Mouse (Mus musculus) ES-E14 (cell line): ENCODE measurements around the gene Cdc26. TPM values are rescaled to one million over a fixed set of nuclear protein-coding genes. Genes with fewer than 3 reads are reported as not detected.

Experiments
- DNase-seq: peaks from one replicate; pipeline ENCODE4 v3.0.0-alpha.2; 2013; ENCODE audit warnings: low read depth, low spot score
- H3K27ac ChIP-seq: 2 replicates; pipeline ENCODE4 v1.5.1; 2012; ENCODE audit warnings: low read depth, mild to moderate bottlenecking, low read length, moderate library complexity, mixed read lengths; ENCODE audit not compliant: poor library complexity, insufficient read depth, severe bottlenecking
- H3K36me3 ChIP-seq: 2 replicates; pipeline ENCODE4 v1.6.1; 2012; ENCODE audit warnings: mild to moderate bottlenecking, low read length, moderate library complexity, mixed read lengths; ENCODE audit not compliant: control insufficient read depth, poor library complexity, insufficient read depth, severe bottlenecking
- H3K4me1 ChIP-seq, 2 experiments: fragments of 150-350 bp in 1 of 2; sonication (generic) in 1 of 2; 2 replicates each; pipeline ENCODE4 v1.6.1; 2012; ENCODE audit warnings: low read length in 2 of 2, mild to moderate bottlenecking in 1 of 2, mixed read lengths in 1 of 2; ENCODE audit not compliant: control insufficient read depth in 2 of 2, insufficient read depth in 2 of 2, poor library complexity in 1 of 2
- H3K4me3 ChIP-seq, 2 experiments: fragments of 150-350 bp in 1 of 2; sonication (generic) in 1 of 2; 2 replicates each; pipeline ENCODE4 v1.5.1; 2012; ENCODE audit warnings: low read length in 2 of 2, low read depth in 1 of 2, mild to moderate bottlenecking in 1 of 2, mixed read lengths in 1 of 2; ENCODE audit not compliant: insufficient read depth in 1 of 2, poor library complexity in 1 of 2, severe bottlenecking in 1 of 2
- H3K9ac ChIP-seq: 2 replicates; pipeline ENCODE4 v1.6.1; 2012; ENCODE audit warnings: low read depth, mild to moderate bottlenecking, low read length, mixed read lengths; ENCODE audit not compliant: poor library complexity, insufficient read depth, severe bottlenecking
- H3K9me3 ChIP-seq: fragments of 150-350 bp; sonication (generic); 2 replicates; pipeline ENCODE4 v1.6.1; 2012; ENCODE audit warnings: low read depth, mild to moderate bottlenecking, low read length; ENCODE audit not compliant: control insufficient read depth, insufficient read depth
- CHD2 ChIP-seq: IDR thresholded peaks from 2 replicates; pipeline ENCODE4 v1.6.1; 2014; ENCODE audit warnings: mild to moderate bottlenecking, low read depth, low read length, inconsistent platforms
- HCFC1 ChIP-seq: IDR thresholded peaks from 2 replicates; pipeline ENCODE4 v1.6.1; 2012; ENCODE audit warnings: low read length, inconsistent platforms, borderline replicate concordance; ENCODE audit not compliant: insufficient read depth
- MAFK ChIP-seq: IDR thresholded peaks from 2 replicates; pipeline ENCODE4 v1.6.1; 2014; ENCODE audit warnings: mild to moderate bottlenecking, low read depth, low read length, inconsistent platforms; ENCODE audit not compliant: insufficient read depth
- ZC3H11A ChIP-seq: IDR thresholded peaks from 2 replicates; pipeline ENCODE4 v1.6.1; 2012; ENCODE audit warnings: low read depth, mild to moderate bottlenecking, inconsistent platforms, low read length, borderline replicate concordance
- ZNF384 ChIP-seq: IDR thresholded peaks from 2 replicates; pipeline ENCODE4 v1.6.1; 2012; ENCODE audit warnings: low read depth, low read length, inconsistent platforms
- in situ Hi-C, 2 experiments: fragments of 600-800 bp; cut with MboI; formaldehyde crosslinking; loops; one replicate each; pipeline ENCODE4 v1.15.1; 2025; ENCODE audit warnings: low sequenced_read_pairs in 2 of 2, inconsistent platforms in 1 of 2; ENCODE audit not compliant: unreplicated experiment in 2 of 2
- total RNA-seq: library from RNA; depleted of rRNA; stranded (reverse); fragments of 300-350 nt; gene quantifications from 2 replicates; pipeline ENCODE4 v1.2.3, GENCODE M21; 2012

The Cdc26 gene
- total RNA-seq, 1 experiment, result 69.1 TPM

DNA sequence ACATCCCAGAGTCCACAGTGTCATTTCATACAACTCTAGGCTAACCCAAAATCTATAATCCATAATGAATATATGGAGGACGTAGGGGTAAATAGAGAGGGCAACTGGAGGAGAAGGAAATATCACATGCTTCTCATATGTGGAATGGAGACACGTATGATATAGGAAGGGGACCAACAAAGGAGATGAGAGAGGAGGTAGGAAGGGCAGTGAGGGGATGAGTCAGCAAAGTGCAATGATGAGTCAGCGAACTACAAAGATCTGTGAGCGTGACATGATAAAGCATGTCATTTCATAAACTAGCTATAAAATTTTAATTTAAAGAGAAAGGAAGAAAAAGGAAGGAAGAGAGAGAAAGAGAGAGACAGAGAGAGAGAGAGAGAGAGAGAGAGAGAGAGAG is 23.1 kb upstream of the Cdc26 start:
- TF ChIP-seq CHD2 (no peak), HCFC1 (no peak), MAFK (peak; percentile 89), ZC3H11A (no peak), ZNF384 (no peak)
- Histone ChIP-seq H3K9ac (no peak overlapping the region), H3K9me3 (no peaks in the 10 kb centered on the region), H3K36me3 (no peaks in the 10 kb centered on the region), H3K4me1 (peaks cover 0 to 2% of the 10 kb centered on the region in 2 experiments; a peak in 1 of 4 replicates), H3K4me3 (no peak overlapping the region), H3K27ac (no peak overlapping the region)
- in situ Hi-C loops, result no loop called here
- no peak for DNase-seq

DNA sequence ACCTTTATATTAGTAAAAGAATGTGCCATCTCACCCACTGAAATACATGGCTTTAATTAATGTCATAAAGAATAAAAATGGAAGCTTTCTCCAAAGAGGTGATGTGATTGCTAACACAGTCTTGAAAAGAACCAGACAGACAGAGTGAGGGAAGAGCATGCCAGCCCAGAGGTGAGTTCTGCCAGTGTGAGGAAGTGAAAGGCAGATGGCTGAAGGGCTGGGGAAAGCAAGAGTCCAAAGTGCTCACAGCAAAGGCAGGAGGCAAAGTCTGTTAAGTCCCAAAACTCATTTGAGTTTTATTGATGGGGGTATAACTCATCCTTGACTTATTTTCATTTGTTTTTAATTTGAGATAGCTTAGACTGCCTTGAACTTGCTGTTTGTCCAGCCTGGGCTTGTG is 22.2 kb upstream of the Cdc26 start:
- TF ChIP-seq HCFC1 (no peak), ZNF384 (no peak)
- Histone ChIP-seq H3K4me1 (peaks cover 0 to 2% of the 10 kb centered on the region in 2 experiments; a peak in 1 of 4 replicates), H3K9ac (no peak overlapping the region), H3K36me3 (0 out of 2 replicates have a peak, but pooled peaks cover 2% of the 10 kb centered on the region), H3K27ac (no peak overlapping the region), H3K4me3 (no peak overlapping the region), H3K9me3 (no peaks in the 10 kb centered on the region)
- DNase-seq, result no peak
- in situ Hi-C loops, result no loop called here

DNA sequence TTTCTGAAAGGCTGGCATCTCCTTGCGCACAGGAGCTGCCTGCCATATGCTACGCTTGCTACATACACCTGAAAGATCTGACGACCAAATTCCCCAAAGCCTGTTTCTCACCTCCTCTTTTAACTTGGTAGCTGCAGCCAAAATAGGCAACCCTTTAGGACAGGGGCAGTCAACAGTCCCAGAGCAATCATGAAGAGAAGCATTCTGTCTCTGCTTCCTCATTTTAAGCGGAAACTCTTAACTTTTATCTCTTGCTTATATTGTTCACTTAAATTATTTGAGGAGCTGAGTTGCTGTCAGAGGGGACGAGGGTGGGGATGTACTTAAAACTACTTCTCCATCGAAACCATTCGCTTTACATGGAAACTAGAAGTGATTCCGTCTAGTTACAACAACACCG is 21.2 kb upstream of the Cdc26 start:
- H3K9ac ChIP-seq, result no peak overlapping the region
- H3K27ac ChIP-seq, result no peak overlapping the region
- H3K4me1 ChIP-seq, result peaks cover 0 to 2% of the 10 kb centered on the region in 2 experiments; a peak in 1 of 4 replicates
- H3K4me3 ChIP-seq, result no peak overlapping the region
- H3K36me3 ChIP-seq, result peaks cover 7% of the 10 kb centered on the region
- no peak for DNase-seq
- in situ Hi-C loops, result no loop called here
- TF ChIP-seq ZNF384 (no peak), HCFC1 (no peak), CHD2 (no peak), ZC3H11A (no peak), MAFK (no peak)
- H3K9me3 ChIP-seq, result no peaks in the 10 kb centered on the region

DNA sequence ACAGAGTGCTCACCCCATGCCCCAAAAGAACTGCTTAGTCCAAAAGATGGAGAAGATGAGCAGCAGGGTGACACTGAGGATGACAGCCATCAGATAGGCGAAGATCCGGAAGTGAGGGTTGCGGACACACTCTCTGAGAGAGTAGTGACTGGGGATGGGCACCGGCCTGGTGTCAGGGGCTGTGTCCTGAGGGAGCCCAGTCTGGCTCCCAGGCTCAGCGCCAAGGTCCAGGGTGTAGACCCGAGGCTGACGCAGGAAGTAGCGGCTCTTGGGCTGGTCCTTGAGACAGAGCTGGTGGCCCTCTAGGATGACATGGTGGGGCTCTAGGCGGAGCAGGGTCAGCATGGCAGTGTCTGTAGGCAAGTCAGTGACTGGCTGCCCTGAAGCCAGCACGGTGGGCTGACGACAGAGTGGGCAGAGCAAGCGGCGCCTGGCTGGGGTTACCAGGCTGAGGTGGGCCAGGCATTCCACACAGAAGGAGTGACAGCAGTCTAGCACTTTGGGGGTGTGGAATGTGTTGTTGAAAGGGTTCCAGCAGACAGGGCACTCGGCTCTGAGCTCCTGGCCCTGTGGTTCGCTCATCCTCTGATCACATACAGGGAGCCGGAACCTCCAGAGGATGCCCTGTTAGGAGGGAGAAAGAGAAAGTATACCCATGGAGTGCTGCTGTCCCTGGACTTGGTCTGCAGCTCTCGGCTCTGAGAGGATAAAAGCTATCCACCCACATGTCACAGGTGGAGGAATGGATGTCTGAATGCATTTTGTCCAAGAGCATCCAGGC is 19.7 kb upstream of the Cdc26 start:
- in situ Hi-C loops, result no loop called here
- Histone ChIP-seq H3K9ac (no peak overlapping the region), H3K27ac (no peak overlapping the region), H3K36me3 (peaks cover 17% of the 10 kb centered on the region), H3K9me3 (no peaks in the 10 kb centered on the region), H3K4me1 (peaks cover 0 to 2% of the 10 kb centered on the region in 2 experiments; a peak in 1 of 4 replicates), H3K4me3 (peak overlapping the region in 1 of 2 experiments; percentile 35; a peak in 1 of 4 replicates)
- DNase-seq, result no peak
- TF ChIP-seq ZC3H11A (no peak), CHD2 (no peak), MAFK (no peak), ZNF384 (no peak), HCFC1 (no peak)

GRCm38 (mm10) chr4:62425891-62426290 is 17.4 kb upstream of the Cdc26 start:
- Histone ChIP-seq H3K36me3 (peaks cover 31% of the 10 kb centered on the region), H3K4me3 (no peak overlapping the region), H3K4me1 (peaks cover 0 to 2% of the 10 kb centered on the region in 2 experiments; a peak in 1 of 4 replicates), H3K9ac (no peak overlapping the region), H3K9me3 (no peaks in the 10 kb centered on the region), H3K27ac (no peak overlapping the region)
- in situ Hi-C loops, result no loop called here
- DNase-seq, result no peak
- no peak for TF ChIP-seq ZNF384
- no peak for TF ChIP-seq MAFK
- TF ChIP-seq CHD2, result no peak
- TF ChIP-seq HCFC1, result no peak
- no peak for TF ChIP-seq ZC3H11A
